25 mouse cellular contexts compared by ENCODE assay signal in the genomic region with DNA sequence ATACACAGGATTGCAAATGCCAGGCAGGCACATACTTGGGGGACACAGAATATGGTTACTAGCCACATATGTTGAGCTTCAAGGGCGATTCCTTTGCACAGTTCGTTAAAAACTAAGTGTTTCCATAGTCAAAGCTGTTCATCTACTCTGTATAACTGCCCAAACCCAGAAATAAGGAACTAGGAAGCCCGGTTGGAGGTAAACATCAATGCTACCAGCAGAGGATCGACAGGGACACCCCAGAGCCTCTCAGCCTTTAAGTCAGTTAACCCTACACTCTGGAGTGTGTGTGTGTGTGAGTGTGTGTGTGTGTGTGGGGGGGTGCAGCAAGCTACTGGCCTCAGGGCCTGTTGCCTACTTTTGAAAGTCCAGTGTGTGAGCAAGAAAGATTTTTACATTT. TPM values are rescaled to one million over a fixed set of nuclear protein-coding genes. Genes with fewer than 3 reads are reported as not detected.
DNase-seq lines count a peak whose midpoint lies in the region; ATAC-seq and TF ChIP-seq lines count a peak whose summit lies in the region.
"Had no signal": no experiment of that assay in that cellular context is flagged by ENCODE, and none has a peak within 500 bp of the region (broad histone marks: within the 10 kb centered on the region; RNA-seq: fewer than 3 reads in every experiment).

No protein-coding gene starts in this region.

- no peak overlapping the region for H3K4me2 ChIP-seq in midbrain, embryonic 11.5 days
- no peak overlapping the region for H3K4me2 ChIP-seq in midbrain, postnatal 0 days (ENCODE audit: low read depth, low read length, poor library complexity, severe bottlenecking)
- H3K4me2 ChIP-seq: embryonic facial prominence, embryonic 13.5 days; forebrain, embryonic 12.5 days; forebrain, embryonic 15.5 days; heart, embryonic 11.5 days; hindbrain, embryonic 14.5 days had no signal

- no peak for ATAC-seq in midbrain, embryonic 11.5 days (ENCODE audit: low FRiP score)
- ATAC-seq in midbrain, postnatal 0 days (ENCODE audit: low FRiP score): no peak
- peak; percentile 79 for ATAC-seq in granulocyte monocyte progenitor cell, adult 5-6 weeks (replicated peaks; ENCODE audit: poor library complexity, severe bottlenecking)
- peak; percentile 80 for ATAC-seq in megakaryocyte progenitor cell, adult 5-6 weeks (replicated peaks; ENCODE audit: poor library complexity)
- ATAC-seq: activated CD4-positive, CD25-positive, alpha-beta regulatory T cell, adult 4 months; forebrain, embryonic 15.5 days; hindbrain, postnatal 0 days; inflammation-experienced regulatory T-cells, adult 6 months had no signal

- 72% methylated on average over 4 of the region's 4 CpGs for WGBS in midbrain, embryonic 11.5 days
- 77% methylated on average over 4 of the region's 4 CpGs for WGBS in midbrain, postnatal 0 days

- H3K27me3 ChIP-seq in midbrain, embryonic 11.5 days (ENCODE audit: control insufficient read depth, insufficient read depth, low read length): no peaks in the 10 kb centered on the region
- no peaks in the 10 kb centered on the region for H3K27me3 ChIP-seq in midbrain, postnatal 0 days (ENCODE audit: insufficient read depth, low read length)
- H3K27me3 ChIP-seq: embryonic facial prominence, embryonic 13.5 days; forebrain, embryonic 12.5 days; forebrain, embryonic 15.5 days had no signal

- no peak overlapping the region for H3K27ac ChIP-seq in midbrain, embryonic 11.5 days (ENCODE audit: low read depth, low read length)
- no peak overlapping the region for H3K27ac ChIP-seq in midbrain, postnatal 0 days (ENCODE audit: low read depth, low read length)
- H3K27ac ChIP-seq: embryonic facial prominence, embryonic 10.5 days; embryonic facial prominence, embryonic 13.5 days; forebrain, embryonic 12.5 days; forebrain, embryonic 15.5 days; hindbrain, embryonic 14.5 days; hindbrain, postnatal 0 days had no signal

- no peaks in the 10 kb centered on the region for H3K9me3 ChIP-seq in midbrain, embryonic 11.5 days (ENCODE audit: control insufficient read depth, low read length)
- H3K9me3 ChIP-seq in midbrain, postnatal 0 days (ENCODE audit: low read length): no peaks in the 10 kb centered on the region
- H3K9me3 ChIP-seq: embryonic facial prominence, embryonic 10.5 days; embryonic facial prominence, embryonic 13.5 days; forebrain, embryonic 12.5 days; forebrain, embryonic 15.5 days had no signal

- no peak for TF ChIP-seq CTCF in midbrain, postnatal 0 days (IDR thresholded peaks at IDR 0.05)

- no peaks in the 10 kb centered on the region for H3K4me1 ChIP-seq in midbrain, embryonic 11.5 days (ENCODE audit: control insufficient read depth, insufficient read depth, low read length)
- H3K4me1 ChIP-seq in midbrain, postnatal 0 days (ENCODE audit: insufficient read depth, low read length): no peaks in the 10 kb centered on the region
- H3K4me1 ChIP-seq: forebrain, embryonic 15.5 days had no signal

- no peak overlapping the region for H3K9ac ChIP-seq in midbrain, embryonic 11.5 days (ENCODE audit: low read length)
- no peak overlapping the region for H3K9ac ChIP-seq in midbrain, postnatal 0 days (replicated peaks; ENCODE audit: low read length, poor library complexity, severe bottlenecking)
- H3K9ac ChIP-seq: embryonic facial prominence, embryonic 13.5 days; forebrain, embryonic 12.5 days; forebrain, embryonic 15.5 days; hindbrain, embryonic 14.5 days had no signal

- H3K36me3 ChIP-seq in midbrain, embryonic 11.5 days (ENCODE audit: control insufficient read depth, insufficient read depth, low read length): no peaks in the 10 kb centered on the region
- no peaks in the 10 kb centered on the region for H3K36me3 ChIP-seq in midbrain, postnatal 0 days (ENCODE audit: insufficient read depth, low read length)
- H3K36me3 ChIP-seq: embryonic facial prominence, embryonic 10.5 days; embryonic facial prominence, embryonic 13.5 days; forebrain, embryonic 12.5 days; forebrain, embryonic 15.5 days had no signal

- H3K4me3 ChIP-seq in midbrain, embryonic 11.5 days (ENCODE audit: low read depth, low read length): no peak overlapping the region
- H3K4me3 ChIP-seq in midbrain, postnatal 0 days (ENCODE audit: low read depth, low read length): no peak overlapping the region
- H3K4me3 ChIP-seq: embryonic facial prominence, embryonic 10.5 days; embryonic facial prominence, embryonic 13.5 days; erythroblast, embryonic 14.5 days; forebrain, embryonic 12.5 days; forebrain, embryonic 15.5 days had no signal

- peak; percentile 2 for DNase-seq in midbrain, embryonic 11.5 days (ENCODE audit: low spot score, missing footprints)
- DNase-seq in midbrain, postnatal 0 days (ENCODE audit: low spot score): no peak
- DNase-seq in thymus, postnatal 4 days: no peak
- DNase-seq in cerebellum, adult 8-10 months: no peak
- no peak for DNase-seq in right cerebral cortex, postnatal 4 days
- DNase-seq: adrenal gland, adult 8-10 months; adrenal gland, postnatal 25 days; cerebellum, adult 11-12 months; cerebellum, adult 9-11 months; cerebellum, postnatal 25 days; embryo, embryonic 11 days; gastrocnemius, postnatal 25 days; heart, postnatal 36 days had no signal

RNA-seq across cellular contexts. Expression of gene Sspn, which starts 21.5 kb away (rescaled TPM):
- 2.6 and 3.1 TPM in 2 replicates for polyA plus RNA-seq in midbrain, embryonic 11.5 days (2014; fragmentation: Nextera tagmentation; extraction: Ambion mirVana)
- 4.2 and 6.1 TPM in 2 replicates for total RNA-seq in midbrain, postnatal 0 days (2014; rRNA removed)
- polyA plus RNA-seq in midbrain, postnatal 0 days (2015; fragmentation: Nextera tagmentation; extraction: Ambion mirVana): 5.7 and 5.8 TPM in 2 replicates
- not detected in 2 replicates for total RNA-seq in granulocyte monocyte progenitor cell, adult 5-6 weeks (2014; fragmentation: Nextera tagmentation)
- not detected in 2 replicates for total RNA-seq in granulocyte monocyte progenitor cell, adult 5-6 weeks (2017)
- total RNA-seq in megakaryocyte progenitor cell, adult 5-6 weeks (2015): not detected in 2 replicates
- total RNA-seq in megakaryocyte progenitor cell, adult 5-6 weeks (2017): not detected in 2 replicates
- polyA plus RNA-seq: activated CD4-positive, CD25-positive, alpha-beta regulatory T cell, adult 4 months; erythroblast, embryonic 14.5 days had no signal

RNA-seq across cellular contexts. Expression of gene Bhlhe41, which starts 44.6 kb away (rescaled TPM):
- polyA plus RNA-seq in midbrain, embryonic 11.5 days (2014; fragmentation: Nextera tagmentation; extraction: Ambion mirVana): 1.9 and 2.1 TPM in 2 replicates
- total RNA-seq in midbrain, postnatal 0 days (2014; rRNA removed): 6.3 and 6.4 TPM in 2 replicates
- polyA plus RNA-seq in midbrain, postnatal 0 days (2015; fragmentation: Nextera tagmentation; extraction: Ambion mirVana): 7.3 and 8.3 TPM in 2 replicates
- not detected in 2 replicates for total RNA-seq in granulocyte monocyte progenitor cell, adult 5-6 weeks (2014; fragmentation: Nextera tagmentation)
- not detected in 2 replicates for total RNA-seq in granulocyte monocyte progenitor cell, adult 5-6 weeks (2017)
- 0.02 TPM in 1 of 2 replicates, not detected in the other for total RNA-seq in megakaryocyte progenitor cell, adult 5-6 weeks (2015)
- 0.12 TPM in 1 of 2 replicates, not detected in the other for total RNA-seq in megakaryocyte progenitor cell, adult 5-6 weeks (2017)

Comparison
In these comparisons a context has a peak if more than half of its experiments do, and no peak if none do; other contexts are left out.
1. ATAC-seq: peak in granulocyte monocyte progenitor cell, adult 5-6 weeks (single experiment) and megakaryocyte progenitor cell, adult 5-6 weeks (single experiment); none in midbrain, embryonic 11.5 days (single experiment) and midbrain, postnatal 0 days (single experiment).